Mouse (Mus musculus): Measurements from ENCODE around the gene Camta2. TPM values are rescaled to one million over a fixed set of nuclear protein-coding genes. Genes with fewer than 3 reads are reported as not detected.

Camta2 gene
- polyA plus RNA-seq, 1 experiment from 2014 or later = 11.7 TPM

DNA sequence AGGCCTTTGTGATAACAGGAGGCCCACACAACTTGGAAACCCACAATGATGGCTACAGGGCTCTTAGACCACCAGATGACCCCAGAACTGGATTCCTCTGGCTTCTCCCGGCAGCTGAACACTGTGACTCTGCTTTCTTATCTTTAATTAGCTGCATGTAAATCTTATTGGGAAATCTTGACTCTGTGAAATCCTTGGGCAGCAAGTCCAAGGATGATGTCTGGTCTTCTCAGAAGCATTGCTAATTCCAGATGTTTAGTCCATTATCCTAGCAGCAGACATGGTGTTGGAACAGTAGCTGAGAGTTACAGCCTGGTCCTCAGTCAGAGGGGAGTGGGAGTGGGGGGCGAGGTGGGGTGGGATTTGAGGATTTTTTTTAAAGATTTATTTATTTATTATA is 59.5 kb downstream of the Camta2 start:
- Histone ChIP-seq H3K27me3 (replicated peaks; ENCODE audit: control insufficient read depth, insufficient read depth, low read length) (no peaks in the 10 kb centered on the region), H3K27ac (ENCODE audit: low read depth, low read length) (no peak overlapping the region), H3K4me2 (replicated peaks; ENCODE audit: low read depth) (no peak overlapping the region), H3K36me3 (ENCODE audit: control insufficient read depth, insufficient read depth) (no peaks in the 10 kb centered on the region), H3K4me3 (ENCODE audit: low read depth, low read length) (no peak overlapping the region), H3K9me3 (ENCODE audit: control insufficient read depth) (no peaks in the 10 kb centered on the region), H3K4me1 (replicated peaks; ENCODE audit: control insufficient read depth, insufficient read depth, low read length) (0 out of 2 replicates have a peak, but pooled peaks cover 2% of the 10 kb centered on the region), H3K9ac (ENCODE audit: low read depth, low read length) (no peak overlapping the region)
- no peak for TF ChIP-seq CTCF (IDR thresholded peaks at IDR 0.05; ENCODE audit: low read depth)
- WGBS = 60% methylated on average over 2 of the region's 2 CpGs
- no peak for ATAC-seq

DNA sequence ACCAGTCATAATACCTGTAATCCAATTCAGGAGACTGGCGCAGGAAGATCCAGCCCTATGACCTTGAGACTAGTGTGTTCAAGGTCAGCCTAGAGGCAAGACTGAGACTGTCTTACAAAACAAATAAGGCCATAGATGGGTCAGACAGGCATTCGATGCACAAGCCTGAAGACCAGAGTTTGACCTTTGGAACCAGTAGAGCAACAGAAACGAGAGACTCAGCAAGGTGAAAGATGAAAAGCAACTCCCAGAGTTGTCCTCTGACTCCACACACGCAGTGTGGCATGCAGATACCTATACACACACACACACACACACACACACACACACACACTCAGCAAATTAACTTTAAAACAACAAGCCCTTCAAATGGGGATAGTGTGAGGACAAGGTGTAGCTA is 61.0 kb downstream of the Camta2 start:
- 0 out of 2 replicates have a peak, but pooled peaks cover 4% of the 10 kb centered on the region for H3K4me1 ChIP-seq (replicated peaks; ENCODE audit: control insufficient read depth, insufficient read depth, low read length)
- peak; percentile 42; the same call in 1 of the 2 replicates for ATAC-seq

DNA sequence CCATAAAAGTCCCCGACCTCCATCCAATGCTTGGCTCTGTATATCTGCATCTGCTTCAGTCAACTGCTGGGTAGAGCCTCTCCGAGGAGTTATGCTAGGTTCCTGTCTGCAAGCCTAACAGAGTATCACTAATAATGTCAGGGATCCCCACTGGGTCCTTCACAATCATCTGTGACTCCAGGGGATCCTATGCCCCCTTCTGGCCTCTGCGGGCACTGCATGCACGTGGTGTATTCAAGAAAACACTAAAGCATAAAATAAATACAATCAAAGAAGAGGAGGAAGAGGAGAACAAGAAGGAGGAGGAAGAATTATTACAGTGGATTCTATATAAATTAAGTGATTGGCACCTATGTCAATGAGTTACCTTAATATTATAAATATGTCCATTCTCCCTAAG is 62.4 kb downstream of the Camta2 start:
- no peaks in the 10 kb centered on the region for H3K36me3 ChIP-seq (ENCODE audit: control insufficient read depth, insufficient read depth)
- peak; percentile 77 for TF ChIP-seq CTCF (IDR thresholded peaks at IDR 0.05; ENCODE audit: low read depth)
- H3K4me3 ChIP-seq (ENCODE audit: low read depth, low read length) = no peak overlapping the region
- WGBS = 47% methylated on average over 4 of the region's 4 CpGs
- H3K27ac ChIP-seq (ENCODE audit: low read depth, low read length) = no peak overlapping the region
- no peaks in the 10 kb centered on the region for H3K27me3 ChIP-seq (replicated peaks; ENCODE audit: control insufficient read depth, insufficient read depth, low read length)
- H3K4me1 ChIP-seq (replicated peaks; ENCODE audit: control insufficient read depth, insufficient read depth, low read length) = 0 out of 2 replicates have a peak, but pooled peaks cover 9% of the 10 kb centered on the region
- H3K9me3 ChIP-seq (ENCODE audit: control insufficient read depth) = no peaks in the 10 kb centered on the region
- no peak for ATAC-seq
- no peak overlapping the region for H3K9ac ChIP-seq (ENCODE audit: low read depth, low read length)
- H3K4me2 ChIP-seq (replicated peaks; ENCODE audit: low read depth) = no peak overlapping the region

More for the DNA sequence above, 61.0 kb downstream of the Camta2 start:
- H3K27me3 ChIP-seq (replicated peaks; ENCODE audit: control insufficient read depth, insufficient read depth, low read length) = no peaks in the 10 kb centered on the region
- no peak for TF ChIP-seq CTCF (IDR thresholded peaks at IDR 0.05; ENCODE audit: low read depth)
- H3K4me2 ChIP-seq (replicated peaks; ENCODE audit: low read depth) = no peak overlapping the region
- H3K27ac ChIP-seq (ENCODE audit: low read depth, low read length) = peak overlapping the region; percentile 50; the same call in 1 of the 2 replicates
- H3K9me3 ChIP-seq (ENCODE audit: control insufficient read depth) = no peaks in the 10 kb centered on the region
- no peaks in the 10 kb centered on the region for H3K36me3 ChIP-seq (ENCODE audit: control insufficient read depth, insufficient read depth)
- 42% methylated on average over 4 of the region's 4 CpGs for WGBS
- no peak overlapping the region for H3K4me3 ChIP-seq (ENCODE audit: low read depth, low read length)
- no peak overlapping the region for H3K9ac ChIP-seq (ENCODE audit: low read depth, low read length)

DNA sequence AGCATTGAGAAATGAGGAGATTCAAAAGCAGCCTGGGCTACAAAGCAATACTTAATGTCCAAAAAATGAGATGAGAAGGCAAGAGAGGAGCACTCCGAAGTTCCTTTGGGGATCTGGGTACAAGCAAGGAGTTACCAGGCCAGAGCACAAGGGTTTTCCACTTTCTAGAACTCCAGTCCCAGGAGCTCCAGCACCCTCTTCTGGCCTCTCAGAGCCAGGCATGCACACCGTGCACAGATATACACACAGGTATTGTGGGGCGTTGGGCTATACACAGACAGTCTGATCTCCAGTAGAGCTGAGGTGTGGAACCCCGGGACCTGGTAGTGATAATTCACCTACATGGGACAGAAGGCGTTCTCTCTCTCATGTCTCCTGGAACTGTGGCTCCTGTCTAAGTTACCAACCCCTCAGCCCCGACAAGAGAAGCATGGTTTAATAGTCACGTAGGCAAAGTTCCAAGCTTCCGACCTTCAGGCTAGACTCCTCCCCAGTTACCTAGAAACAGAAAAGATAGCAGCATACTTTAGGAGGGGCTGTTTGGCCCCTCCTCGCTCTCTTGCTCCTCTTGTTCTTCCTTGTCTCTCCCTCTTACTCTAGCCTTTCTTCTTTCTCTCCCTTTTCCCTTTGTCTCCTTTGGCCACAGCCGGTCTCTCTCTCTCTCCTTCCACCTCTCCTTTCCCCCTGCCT is 64.7 kb downstream of the Camta2 start:
- ATAC-seq = no peak
- Histone ChIP-seq H3K9me3 (ENCODE audit: control insufficient read depth) (no peaks in the 10 kb centered on the region), H3K27me3 (replicated peaks; ENCODE audit: control insufficient read depth, insufficient read depth, low read length) (no peaks in the 10 kb centered on the region), H3K4me2 (replicated peaks; ENCODE audit: low read depth) (no peak overlapping the region), H3K4me3 (ENCODE audit: low read depth, low read length) (no peak overlapping the region), H3K9ac (ENCODE audit: low read depth, low read length) (no peak overlapping the region), H3K27ac (ENCODE audit: low read depth, low read length) (no peak overlapping the region), H3K36me3 (ENCODE audit: control insufficient read depth, insufficient read depth) (no peaks in the 10 kb centered on the region), H3K4me1 (replicated peaks; ENCODE audit: control insufficient read depth, insufficient read depth, low read length) (0 out of 2 replicates have a peak, but pooled peaks cover 9% of the 10 kb centered on the region)
- WGBS = 60% methylated on average over 10 of the region's 10 CpGs
- TF ChIP-seq CTCF (IDR thresholded peaks at IDR 0.05; ENCODE audit: low read depth) = peak; percentile 62

DNA sequence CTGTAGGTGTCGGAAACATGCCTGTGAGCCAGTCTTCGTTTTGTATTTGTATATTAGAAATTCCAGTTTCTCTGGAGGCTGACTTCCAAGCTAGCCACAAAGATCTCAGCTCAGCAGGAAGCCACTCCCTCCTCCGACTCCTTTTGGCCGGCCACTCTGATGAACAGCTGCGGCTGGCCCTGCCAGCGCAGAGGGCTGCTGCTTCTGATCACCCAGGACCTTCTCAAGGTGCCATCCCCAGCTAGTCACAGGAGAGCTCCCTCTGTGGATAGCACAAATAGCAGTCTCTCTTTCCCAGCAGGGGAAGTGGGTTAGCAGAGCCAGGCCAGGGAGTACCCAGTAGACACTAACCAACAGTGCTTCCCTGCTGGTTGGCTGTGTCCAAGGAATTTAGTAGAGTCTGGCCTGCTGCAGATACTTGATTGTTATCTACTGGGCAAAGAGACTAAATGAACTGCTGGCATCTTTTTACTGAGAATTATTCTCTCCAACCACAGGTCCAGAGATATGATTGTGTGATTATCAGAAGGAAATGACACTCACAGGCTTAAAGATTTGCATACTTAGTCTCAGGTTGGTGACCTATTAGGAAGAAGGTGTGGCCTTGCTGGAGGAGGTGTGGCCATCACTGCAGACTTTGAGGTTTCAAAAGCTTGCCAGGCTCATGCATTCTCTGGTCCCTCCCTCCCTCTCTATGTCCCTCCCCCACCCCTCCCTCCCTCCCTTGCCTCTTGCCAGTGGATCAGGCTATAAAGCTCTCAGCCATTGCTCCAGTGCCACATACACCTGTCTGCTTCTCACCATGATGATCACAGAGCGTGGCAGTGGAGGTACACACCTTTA is 65.7 kb downstream of the Camta2 start:
- no peak overlapping the region for H3K4me3 ChIP-seq (ENCODE audit: low read depth, low read length)
- H3K4me1 ChIP-seq (replicated peaks; ENCODE audit: control insufficient read depth, insufficient read depth, low read length) = 0 out of 2 replicates have a peak, but pooled peaks cover 9% of the 10 kb centered on the region
- peak; percentile 17; the same call in 1 of the 2 replicates for TF ChIP-seq CTCF (IDR thresholded peaks at IDR 0.05; ENCODE audit: low read depth)
- no peak overlapping the region for H3K27ac ChIP-seq (ENCODE audit: low read depth, low read length)
- no peaks in the 10 kb centered on the region for H3K27me3 ChIP-seq (replicated peaks; ENCODE audit: control insufficient read depth, insufficient read depth, low read length)
- no peaks in the 10 kb centered on the region for H3K9me3 ChIP-seq (ENCODE audit: control insufficient read depth)
- H3K9ac ChIP-seq (ENCODE audit: low read depth, low read length) = no peak overlapping the region
- H3K4me2 ChIP-seq (replicated peaks; ENCODE audit: low read depth) = no peak overlapping the region
- WGBS = 36% methylated on average over 7 of the region's 7 CpGs
- peak; percentile 80 for ATAC-seq
- H3K36me3 ChIP-seq (ENCODE audit: control insufficient read depth, insufficient read depth) = no peaks in the 10 kb centered on the region

Small RNA genes lying within 50 kb of the gene (microRNA-seq; reads per million reads assigned to microRNA genes)
- not detected for gene Mir6925

Other genes with a start within 250 kb of the Camta2 start
- 30.1 and 30.7 TPM in 2 replicates for gene Med11, start 236.2 kb downstream of the Camta2 start, polyA plus RNA-seq (2015; fragmentation: Nextera tagmentation; extraction: Ambion mirVana)
- gene Zmynd15, start 228.7 kb downstream of the Camta2 start, polyA plus RNA-seq (2015; fragmentation: Nextera tagmentation; extraction: Ambion mirVana) = 1.4 and 1.5 TPM in 2 replicates
- 33.8 and 39.3 TPM in 2 replicates for gene Cxcl16, start 228.1 kb downstream of the Camta2 start, polyA plus RNA-seq (2015; fragmentation: Nextera tagmentation; extraction: Ambion mirVana)
- gene Tm4sf5, start 182.9 kb downstream of the Camta2 start, polyA plus RNA-seq (2015; fragmentation: Nextera tagmentation; extraction: Ambion mirVana) = 398 and 402 TPM in 2 replicates
- gene Vmo1, start 173.5 kb downstream of the Camta2 start, polyA plus RNA-seq (2015; fragmentation: Nextera tagmentation; extraction: Ambion mirVana) = 0.25 and 0.31 TPM in 2 replicates
- 0.30 and 0.82 TPM in 2 replicates for gene Gltpd2, start 168.9 kb downstream of the Camta2 start, polyA plus RNA-seq (2015; fragmentation: Nextera tagmentation; extraction: Ambion mirVana)
- gene Psmb6, start 162.7 kb downstream of the Camta2 start, polyA plus RNA-seq (2015; fragmentation: Nextera tagmentation; extraction: Ambion mirVana) = 462 and 489 TPM in 2 replicates
- gene Gm40193, start 155.2 kb downstream of the Camta2 start, polyA plus RNA-seq (2015; fragmentation: Nextera tagmentation; extraction: Ambion mirVana) = not detected in 2 replicates
- 5.9 and 6.3 TPM in 2 replicates for gene Pld2, start 148.0 kb downstream of the Camta2 start, polyA plus RNA-seq (2015; fragmentation: Nextera tagmentation; extraction: Ambion mirVana)
- gene Mink1, start 125.2 kb downstream of the Camta2 start, polyA plus RNA-seq (2015; fragmentation: Nextera tagmentation; extraction: Ambion mirVana) = 5.8 and 6.1 TPM in 2 replicates
- not detected in 2 replicates for gene 4930544D05Rik, start 72.3 kb downstream of the Camta2 start, polyA plus RNA-seq (2015; fragmentation: Nextera tagmentation; extraction: Ambion mirVana)
- 0.12 TPM in 1 of 2 replicates, not detected in the other for gene Chrne, start 68.9 kb downstream of the Camta2 start, polyA plus RNA-seq (2015; fragmentation: Nextera tagmentation; extraction: Ambion mirVana)
- 0.07 and 0.10 TPM in 2 replicates for gene Gp1ba, start 49.0 kb downstream of the Camta2 start, polyA plus RNA-seq (2015; fragmentation: Nextera tagmentation; extraction: Ambion mirVana)
- gene Rnf167, start 40.9 kb downstream of the Camta2 start, polyA plus RNA-seq (2015; fragmentation: Nextera tagmentation; extraction: Ambion mirVana) = 107 TPM in 2 replicates
- 192 and 210 TPM in 2 replicates for gene Slc25a11, start 40.6 kb downstream of the Camta2 start, polyA plus RNA-seq (2015; fragmentation: Nextera tagmentation; extraction: Ambion mirVana)
- gene Pfn1, start 33.5 kb downstream of the Camta2 start, polyA plus RNA-seq (2015; fragmentation: Nextera tagmentation; extraction: Ambion mirVana) = 1,830 and 1,961 TPM in 2 replicates
- gene Eno3, start 30.9 kb downstream of the Camta2 start, polyA plus RNA-seq (2015; fragmentation: Nextera tagmentation; extraction: Ambion mirVana) = 4.9 and 5.9 TPM in 2 replicates
- 61.3 and 66.2 TPM in 2 replicates for gene Spag7, start 18.7 kb downstream of the Camta2 start, polyA plus RNA-seq (2015; fragmentation: Nextera tagmentation; extraction: Ambion mirVana)
- gene Inca1, start 12.1 kb upstream of the Camta2 start, polyA plus RNA-seq (2015; fragmentation: Nextera tagmentation; extraction: Ambion mirVana) = 2.8 and 3.3 TPM in 2 replicates
- gene Kif1c, start 12.4 kb upstream of the Camta2 start, polyA plus RNA-seq (2015; fragmentation: Nextera tagmentation; extraction: Ambion mirVana) = 4.4 and 5.4 TPM in 2 replicates
- 4.4 and 5.0 TPM in 2 replicates for gene Zfp3, start 76.1 kb upstream of the Camta2 start, polyA plus RNA-seq (2015; fragmentation: Nextera tagmentation; extraction: Ambion mirVana)
- gene Scimp, start 124.5 kb upstream of the Camta2 start, polyA plus RNA-seq (2015; fragmentation: Nextera tagmentation; extraction: Ambion mirVana) = 1.9 and 2.0 TPM in 2 replicates
- gene Rabep1, start 156.7 kb upstream of the Camta2 start, polyA plus RNA-seq (2015; fragmentation: Nextera tagmentation; extraction: Ambion mirVana) = 90.9 and 104 TPM in 2 replicates